Mouse (Mus musculus) duodenum, adult 2 months (tissue): Measurements from ENCODE around the gene Abca9. TPM values are rescaled to one million over a fixed set of nuclear protein-coding genes. Genes with fewer than 3 reads are reported as not detected.

ENCODE experiments used
- polyA plus RNA-seq: library from polyadenylated mRNA; depleted of rRNA; stranded (reverse); fragments of >200 nt; gene quantifications from 2 replicates; pipeline ENCODE4 v1.2.3, GENCODE M21; 2012; ENCODE audit warnings: low replicate concordance; rRNA removed

Abca9 gene
- 0.06 and 0.09 TPM in 2 replicates for polyA plus RNA-seq

GRCm38 (mm10) chr11:110167459-110168251 lies at the start of gene Abca9:
Gene Abca9 (minus strand): TSS chr11:110168196.

DNA sequence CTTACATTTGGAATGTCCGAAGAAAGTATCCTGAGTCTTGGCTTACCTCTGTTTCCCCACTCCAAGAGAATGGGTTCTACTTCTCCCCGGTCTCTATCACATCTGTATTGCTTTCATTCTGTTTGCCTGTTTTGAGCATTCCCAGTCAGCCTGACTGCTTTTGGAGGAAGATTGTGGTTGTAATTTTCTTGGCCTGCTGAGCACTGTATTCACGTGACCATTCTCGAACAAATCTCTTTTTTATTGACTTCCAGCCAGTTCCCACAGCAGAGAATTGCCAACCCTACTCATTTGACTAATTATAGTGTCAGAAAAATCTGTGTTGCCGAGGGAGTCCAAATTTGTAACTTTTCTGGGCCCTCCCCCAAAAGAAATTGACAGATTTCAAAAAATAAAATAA lies 72.1 kb downstream of the Abca9 start, which contains the start of gene Abca8a:
Gene Abca8a (minus strand): TSS at position 121 of the 400 bp plus-strand sequence.

Other genes with a start within 250 kb of the Abca9 start
- 0.05 and 0.08 TPM in 2 replicates for gene Abca8b, start 172.4 kb downstream of the Abca9 start, polyA plus RNA-seq
- gene Abca8a, start 72.2 kb downstream of the Abca9 start, polyA plus RNA-seq = 0.47 and 0.92 TPM in 2 replicates
- gene Abca6, start 83.6 kb upstream of the Abca9 start, polyA plus RNA-seq = 0.04 TPM in 1 of 2 replicates, not detected in the other
- 0.06 and 0.16 TPM in 2 replicates for gene Abca5, start 169.5 kb upstream of the Abca9 start, polyA plus RNA-seq
- 0.43 and 0.75 TPM in 2 replicates for gene Map2k6, start 230.9 kb upstream of the Abca9 start, polyA plus RNA-seq